Mouse (Mus musculus): ENCODE measurements at regions not wholly inside any gene's neighbourhood (a gene's known extent, or its start where the extent isn't known, plus 50 kb on each side); places are given as distances from the start of the nearest gene placed in this dataset.
"Not testable (repeated sequence)": the region's sequence is repeated elsewhere in the genome, so short reads cannot be mapped to it uniquely, and the experiment has no call there.

DNA sequence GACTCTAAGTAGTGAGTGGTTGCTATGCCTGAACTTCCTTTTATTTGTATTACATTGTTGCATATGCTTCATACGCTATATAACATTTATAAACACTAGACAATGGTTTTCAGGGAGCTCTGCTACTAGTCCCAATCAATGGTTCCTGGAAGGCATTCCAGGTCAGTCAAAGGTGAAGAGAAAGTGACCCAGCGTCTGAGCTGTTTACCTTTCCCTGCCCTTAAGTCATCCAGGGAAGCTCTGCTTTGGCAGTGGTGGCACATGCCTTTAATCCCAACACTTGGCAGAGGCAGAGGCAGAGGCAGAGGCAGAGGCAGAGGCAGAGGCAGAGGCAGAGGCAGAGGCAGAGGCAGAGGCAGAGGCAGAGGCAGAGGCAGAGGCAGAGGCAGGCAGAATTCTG is 76.5 kb upstream of the Mpdz start:
- not testable (repeated sequence) for DNase-seq (ENCODE audit: low read depth, low spot score)

DNA sequence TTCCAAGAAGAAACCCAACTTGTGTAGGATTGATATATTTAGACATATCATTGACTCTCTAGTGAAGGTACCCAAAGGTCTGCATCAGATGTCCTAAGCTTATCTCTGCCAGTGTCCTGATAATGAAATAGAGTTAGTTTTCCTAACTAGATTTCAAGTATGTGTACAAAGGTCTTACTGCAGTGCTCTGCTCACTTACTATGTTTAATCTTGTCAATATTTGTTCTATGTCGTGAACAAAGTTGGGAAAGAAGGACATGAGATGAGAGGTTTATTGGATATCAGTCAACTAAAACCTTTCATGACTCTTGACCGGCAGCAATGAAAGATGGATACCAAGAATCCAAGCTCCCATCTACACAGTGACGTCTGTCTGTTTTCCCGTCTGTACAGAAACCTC is 71.9 kb upstream of the Mpdz start:
- DNase-seq (ENCODE audit: low read depth, low spot score), result no peak

DNA sequence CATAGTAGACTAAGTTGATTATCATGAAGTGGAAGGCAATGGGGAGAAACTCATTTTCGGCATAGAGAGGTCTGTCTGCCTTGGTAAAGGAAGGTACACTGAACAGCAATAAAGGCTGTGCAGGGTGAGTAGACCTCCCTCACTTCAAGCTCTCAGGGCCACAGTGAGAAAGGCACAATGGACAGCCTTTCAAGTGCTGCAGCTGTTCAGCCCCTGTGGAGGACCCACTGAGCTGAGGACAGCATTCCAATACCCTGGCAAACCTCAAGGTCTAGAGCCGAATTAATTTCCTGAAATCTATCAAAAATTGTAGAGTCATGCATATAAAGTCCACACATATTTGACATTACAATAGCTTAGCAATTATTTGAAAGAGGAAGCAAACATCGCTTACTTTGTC is 69.8 kb upstream of the Mpdz start:
- DNase-seq (ENCODE audit: low read depth, low spot score), result no peak

DNA sequence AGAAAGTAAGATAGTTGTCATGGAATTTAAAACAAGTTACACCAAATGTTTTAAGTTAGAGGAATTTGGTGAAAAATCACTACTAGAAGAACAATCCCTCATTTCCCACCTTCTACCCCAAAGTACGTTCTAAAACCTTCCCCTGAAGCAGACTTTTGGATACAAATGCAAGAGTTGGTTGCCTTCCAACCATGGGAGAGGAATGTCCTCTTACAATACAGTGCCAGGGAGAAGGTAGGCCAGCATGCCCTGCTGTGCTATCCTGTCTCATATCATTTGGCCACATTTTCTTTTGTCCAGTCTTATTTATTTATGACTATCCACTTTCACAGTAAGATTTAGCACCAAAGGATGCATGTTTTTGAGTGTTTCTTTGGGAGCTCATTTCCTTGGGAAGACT is 66.2 kb upstream of the Mpdz start:
- no peak for DNase-seq (ENCODE audit: low read depth, low spot score)

DNA sequence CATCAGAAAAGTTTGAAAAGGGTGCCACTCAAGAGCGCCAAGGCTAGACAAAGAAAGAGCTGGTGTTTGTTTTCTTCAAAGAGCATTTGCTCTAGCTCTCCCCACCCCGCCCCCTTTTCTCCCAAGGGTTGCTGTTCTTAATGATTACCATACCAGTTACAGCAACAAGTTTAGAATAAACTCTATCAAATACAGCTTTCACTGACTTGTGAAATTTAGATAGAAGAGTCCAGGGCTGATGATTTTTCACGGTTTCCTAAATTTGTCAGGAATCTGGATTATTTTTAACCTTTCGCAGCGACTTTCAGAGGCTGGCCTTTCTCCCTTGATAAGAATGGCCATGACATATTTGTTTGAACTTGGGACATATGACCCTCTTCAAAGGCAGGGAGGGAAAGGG is 64.2 kb upstream of the Mpdz start:
- DNase-seq (ENCODE audit: low read depth, low spot score), result no peak

DNA sequence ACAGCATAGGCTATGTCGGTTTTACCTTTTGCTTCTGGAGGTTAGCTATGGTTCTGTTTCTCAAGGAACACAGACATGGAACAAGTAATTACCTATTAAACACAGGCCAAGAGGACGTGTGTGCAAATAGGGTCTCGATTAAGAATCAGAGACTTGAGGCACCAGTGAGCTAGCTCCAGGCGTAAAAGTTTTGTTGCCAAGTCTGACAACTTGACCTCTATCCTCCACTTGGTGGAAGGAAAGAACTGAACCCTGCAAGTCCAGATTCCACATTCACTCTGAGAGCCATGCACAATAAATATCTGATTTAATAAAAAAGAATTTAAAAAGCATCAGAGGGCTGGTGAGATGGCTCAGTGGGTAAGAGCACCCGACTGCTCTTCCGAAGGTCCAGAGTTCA is 63.7 kb upstream of the Mpdz start:
- DNase-seq (ENCODE audit: low read depth, low spot score), result no peak

DNA sequence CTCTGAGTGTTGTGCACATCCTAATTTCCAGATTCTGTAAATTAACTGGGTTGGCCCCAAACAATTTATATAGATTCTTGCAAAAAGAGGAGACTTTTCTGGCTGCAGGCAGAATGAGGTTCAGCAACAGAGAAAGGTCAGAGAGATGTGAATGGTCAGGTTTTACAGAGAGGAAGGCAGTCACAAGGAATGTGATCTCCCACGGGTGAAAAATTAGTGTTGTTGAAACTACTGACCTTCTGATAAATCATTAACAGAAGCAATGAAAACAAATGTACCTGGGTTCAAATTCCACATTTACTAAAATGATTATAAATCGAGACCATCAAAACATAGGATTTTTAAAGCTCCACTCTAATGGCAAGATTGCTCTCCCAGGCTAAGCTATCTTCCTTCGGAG is 62.5 kb upstream of the Mpdz start:
- no peak for DNase-seq (ENCODE audit: low read depth, low spot score)

DNA sequence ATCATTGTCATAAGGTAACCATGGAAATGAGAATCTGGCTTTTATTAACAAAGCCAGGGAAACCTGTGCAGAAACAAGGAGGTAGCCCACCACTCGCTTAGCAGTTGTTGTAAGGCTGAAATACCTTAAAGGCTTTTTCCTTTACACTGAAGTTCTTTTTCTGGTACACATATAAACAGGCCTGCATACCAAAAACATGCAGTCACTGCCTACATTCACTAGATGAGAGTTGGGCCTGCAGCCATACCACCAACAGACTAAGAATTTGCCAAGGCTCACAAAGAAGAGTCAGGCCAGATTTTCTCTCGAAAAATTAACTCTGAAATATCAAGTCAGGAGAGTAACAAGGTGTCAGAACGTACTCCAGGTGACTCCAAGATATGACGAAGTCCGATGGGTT is 61.3 kb upstream of the Mpdz start:
- DNase-seq (ENCODE audit: low read depth, low spot score), result no peak

DNA sequence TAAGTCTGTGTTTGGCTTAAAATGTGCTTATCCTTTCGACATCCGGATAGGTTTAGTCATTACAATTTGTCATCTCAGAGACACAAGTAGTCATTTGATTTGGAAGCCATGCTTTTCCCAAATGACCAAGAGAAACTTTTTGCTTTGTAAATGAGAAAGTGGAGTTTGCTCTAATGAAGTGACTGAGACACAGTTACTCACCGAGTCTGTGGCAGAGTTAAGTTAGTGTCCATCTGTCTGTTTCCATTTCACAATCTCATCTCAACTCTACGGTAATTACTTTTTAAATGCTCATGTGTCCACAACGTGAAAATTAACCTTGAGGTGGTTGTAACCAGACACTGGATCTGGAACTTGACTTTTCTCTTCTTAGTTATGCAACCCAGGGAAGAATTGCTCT is 59.2 kb upstream of the Mpdz start:
- DNase-seq (ENCODE audit: low read depth, low spot score), result peak; percentile 49

DNA sequence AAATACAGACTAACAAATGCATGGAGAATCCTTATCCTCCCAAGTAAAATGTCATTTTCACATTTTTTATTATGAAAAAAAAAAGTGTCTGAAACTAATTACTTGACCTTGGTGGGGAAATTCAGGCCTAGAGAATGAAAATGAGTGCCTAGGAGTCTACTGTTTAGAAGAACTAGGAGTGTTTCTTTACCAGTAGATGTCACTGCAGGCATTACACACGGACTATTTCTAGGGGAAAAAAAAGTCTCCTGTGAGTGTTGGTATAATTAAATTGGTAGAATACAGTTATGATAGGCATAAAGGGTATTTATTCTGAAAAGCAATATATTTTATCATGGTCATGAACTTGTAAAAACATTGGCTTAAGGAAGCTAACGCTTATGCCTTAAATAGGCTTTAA is 55.5 kb upstream of the Mpdz start:
- no peak for DNase-seq (ENCODE audit: low read depth, low spot score)

DNA sequence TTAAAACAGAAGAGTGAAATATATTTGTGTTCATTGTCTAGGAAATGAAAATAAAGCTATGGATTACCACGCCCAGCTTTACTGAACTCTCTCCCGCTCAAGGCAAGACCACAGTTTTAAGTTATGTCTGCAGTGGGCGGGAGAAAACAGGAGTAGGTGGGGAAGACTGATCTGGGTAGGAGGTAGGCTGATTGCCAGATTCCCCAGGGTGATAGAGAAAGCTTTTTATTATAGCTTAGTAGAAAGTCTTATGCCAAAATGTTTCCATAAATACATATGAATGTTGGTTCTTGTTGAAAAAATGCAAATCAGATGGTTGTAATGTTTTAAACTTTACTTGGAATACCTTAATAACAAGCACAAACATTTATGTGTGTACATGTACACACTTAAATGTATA is 50.2 kb upstream of the Mpdz start:
- DNase-seq (ENCODE audit: low read depth, low spot score), result no peak

Measured in skeletal muscle tissue, adult 2 months (tissue).